Mouse (Mus musculus) kidney, embryonic 15.5 days (tissue): ENCODE data around the gene Capn11. TPM values are rescaled to one million over a fixed set of nuclear protein-coding genes. Genes with fewer than 3 reads are reported as not detected.

Experiments used
- ATAC-seq: fragments of 200-750 bp; cut with Nextera tagmentation; replicated peaks from 2 replicates; pipeline ENCODE4 v1.8.0; 2017; ENCODE audit warnings: moderate TSS enrichment; ENCODE audit not compliant: low FRiP score
- H3K27ac ChIP-seq: fragments of 300-500 bp; sonication (generic); 2 replicates; pipeline ENCODE4 v1.5.1; 2015; ENCODE audit warnings: mild to moderate bottlenecking, inconsistent platforms
- H3K27me3 ChIP-seq: fragments of 300-500 bp; sonication (generic); 2 replicates; pipeline ENCODE4 v1.6.1; 2015; ENCODE audit warnings: inconsistent platforms
- H3K36me3 ChIP-seq: fragments of 300-500 bp; sonication (generic); 2 replicates; pipeline ENCODE4 v1.6.1; 2015; ENCODE audit warnings: inconsistent platforms
- H3K4me1 ChIP-seq: fragments of 300-500 bp; sonication (generic); 2 replicates; pipeline ENCODE4 v1.6.1; 2015; ENCODE audit warnings: inconsistent platforms
- H3K4me2 ChIP-seq: fragments of 300-500 bp; sonication (generic); 2 replicates; pipeline ENCODE4 v1.6.1; 2015; ENCODE audit warnings: moderate library complexity, mild to moderate bottlenecking, inconsistent platforms
- H3K4me3 ChIP-seq: fragments of 300-500 bp; sonication (generic); replicated peaks from 2 replicates; pipeline ENCODE4 v1.5.1; 2015; ENCODE audit warnings: mild to moderate bottlenecking, inconsistent platforms
- H3K9ac ChIP-seq: fragments of 300-500 bp; sonication (generic); 2 replicates; pipeline ENCODE4 v1.6.1; 2015; ENCODE audit warnings: mild to moderate bottlenecking, inconsistent platforms
- H3K9me3 ChIP-seq: fragments of 300-500 bp; sonication (generic); replicated peaks from 2 replicates; pipeline ENCODE4 v1.6.1; 2016; ENCODE audit warnings: inconsistent platforms
- WGBS: fragments of 180-500 bp; shearing (Covaris S2); methylation state at CpG from one replicate; pipeline ENCODE4 v1.1.7; 2015; ENCODE audit warnings: mixed read lengths; 5-methylcytosine and 5-hydroxymethylcytosine counted together
- polyA plus RNA-seq: library from polyadenylated mRNA; unstranded; fragments of >200 nt; fragmentation: Nextera tagmentation; extraction: Ambion mirVana; gene quantifications from 2 replicates; pipeline ENCODE4 v1.2.1, GENCODE M21; 2015

Capn11 gene
- polyA plus RNA-seq, 1 experiment from 2014 or later = 0.87 TPM

- 44% methylated on average over 8 of the region's 8 CpGs for WGBS
- peaks cover 27% of the 10 kb centered on the region for H3K36me3 ChIP-seq
- H3K27ac ChIP-seq = peak overlapping the region; percentile 66
- H3K27me3 ChIP-seq = no peaks in the 10 kb centered on the region
- peak overlapping the region; percentile 46 for H3K4me2 ChIP-seq
- peaks cover 21% of the 10 kb centered on the region for H3K4me1 ChIP-seq
- peak overlapping the region; percentile 29; the same call in 1 of the 2 replicates for H3K9ac ChIP-seq
- ATAC-seq = peak; percentile 63
- peak overlapping the region; percentile 15; the same call in 1 of the 2 replicates for H3K4me3 ChIP-seq
- H3K9me3 ChIP-seq = no peaks in the 10 kb centered on the region
These were observed 21.4 kb upstream of the Capn11 start for GRCm38 (mm10) chr17:45680391-45680980.

DNA sequence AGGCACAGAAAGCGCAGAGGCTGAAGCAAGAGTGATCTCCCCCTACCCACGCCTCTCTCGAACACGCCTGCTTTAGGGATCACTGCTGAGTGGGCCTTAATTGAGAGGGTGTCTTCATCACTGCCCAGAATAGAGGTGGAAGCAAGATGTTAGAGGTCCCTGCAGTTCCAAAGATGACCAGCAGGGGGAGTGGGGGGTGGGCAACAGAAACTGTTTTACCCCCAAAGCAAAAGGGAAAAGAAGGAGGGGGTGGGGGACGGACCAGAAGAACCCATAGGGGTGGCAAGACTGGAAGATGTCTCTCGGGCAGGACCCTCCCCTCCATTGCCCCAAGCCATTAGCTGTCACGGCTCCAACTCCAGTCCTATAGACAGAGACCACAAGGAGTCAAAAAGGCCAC lies 19.0 kb upstream of the Capn11 start:
- Histone ChIP-seq H3K4me3 (no peak overlapping the region), H3K4me2 (no peak overlapping the region), H3K9me3 (no peaks in the 10 kb centered on the region), H3K4me1 (peaks cover 9% of the 10 kb centered on the region), H3K9ac (no peak overlapping the region), H3K27ac (no peak overlapping the region), H3K36me3 (peaks cover 46% of the 10 kb centered on the region), H3K27me3 (no peaks in the 10 kb centered on the region)
- ATAC-seq = no peak
- WGBS = 34% methylated on average over 7 of the region's 7 CpGs

DNA sequence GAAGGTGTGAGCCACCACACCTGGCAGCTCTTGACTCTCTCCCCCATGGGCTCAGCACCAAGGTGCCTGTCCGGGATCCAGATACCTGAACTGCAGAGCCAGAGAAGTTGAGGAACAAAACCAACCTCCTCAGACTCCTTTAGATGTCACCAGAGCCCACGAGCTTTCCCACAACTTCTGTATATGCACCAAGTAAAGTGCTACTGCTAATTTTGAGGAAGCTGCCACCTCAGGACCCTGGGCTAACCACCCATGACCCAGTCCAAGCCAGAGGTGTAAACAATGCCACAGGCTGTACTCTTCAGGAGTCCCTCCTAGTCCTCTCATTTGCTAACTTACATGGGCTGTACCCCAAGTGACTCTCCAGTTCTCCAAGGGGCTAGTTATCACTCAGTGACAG lies 13.5 kb upstream of the Capn11 start:
- no peaks in the 10 kb centered on the region for H3K4me1 ChIP-seq
- H3K4me2 ChIP-seq = no peak overlapping the region
- no peak for ATAC-seq
- H3K36me3 ChIP-seq = peaks cover 80% of the 10 kb centered on the region
- H3K4me3 ChIP-seq = no peak overlapping the region
- no peaks in the 10 kb centered on the region for H3K9me3 ChIP-seq
- no peak overlapping the region for H3K9ac ChIP-seq
- no peak overlapping the region for H3K27ac ChIP-seq
- 93% methylated on average over 2 of the region's 2 CpGs for WGBS
- H3K27me3 ChIP-seq = no peaks in the 10 kb centered on the region

GRCm38 (mm10) chr17:45671821-45672220 lies 12.7 kb upstream of the Capn11 start:
- Histone ChIP-seq H3K27me3 (no peaks in the 10 kb centered on the region), H3K36me3 (peaks cover 80% of the 10 kb centered on the region), H3K9me3 (no peaks in the 10 kb centered on the region), H3K4me1 (no peaks in the 10 kb centered on the region), H3K27ac (no peak overlapping the region), H3K4me3 (no peak overlapping the region), H3K4me2 (no peak overlapping the region), H3K9ac (no peak overlapping the region)
- ATAC-seq = no peak
- 94% methylated on average over 1 of the region's 1 CpGs for WGBS

DNA sequence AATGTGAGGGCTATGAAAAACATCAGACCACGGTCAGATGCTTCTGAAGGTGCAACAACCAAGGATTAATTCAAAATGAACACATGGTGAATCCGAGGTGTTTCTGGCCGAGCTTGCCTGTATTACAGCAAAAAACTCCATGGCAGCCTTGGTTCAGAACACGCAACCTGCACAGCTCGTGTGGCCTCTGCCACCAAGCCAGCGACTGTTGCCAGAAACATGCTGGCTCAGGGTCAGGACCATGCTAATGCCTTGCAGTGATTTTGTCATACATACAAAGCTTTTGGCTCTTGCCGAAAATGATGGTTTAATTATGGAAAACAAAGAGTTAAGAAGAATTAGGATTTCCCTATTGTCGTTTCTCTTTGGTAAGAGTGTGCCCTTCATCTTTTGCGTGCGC lies 8.9 kb upstream of the Capn11 start:
- Histone ChIP-seq H3K4me1 (peaks cover 4% of the 10 kb centered on the region), H3K27me3 (no peaks in the 10 kb centered on the region), H3K27ac (no peak overlapping the region), H3K9me3 (no peaks in the 10 kb centered on the region), H3K4me3 (no peak overlapping the region), H3K36me3 (peaks cover 78% of the 10 kb centered on the region), H3K9ac (no peak overlapping the region), H3K4me2 (no peak overlapping the region)
- 91% methylated on average over 10 of the region's 10 CpGs for WGBS
- ATAC-seq = no peak

- H3K9ac ChIP-seq = no peak overlapping the region
- no peaks in the 10 kb centered on the region for H3K27me3 ChIP-seq
- H3K36me3 ChIP-seq = peaks cover 78% of the 10 kb centered on the region
- WGBS = 89% methylated on average over 10 of the region's 10 CpGs
- peaks cover 4% of the 10 kb centered on the region for H3K4me1 ChIP-seq
- H3K4me3 ChIP-seq = no peak overlapping the region
- no peak overlapping the region for H3K27ac ChIP-seq
- no peaks in the 10 kb centered on the region for H3K9me3 ChIP-seq
- H3K4me2 ChIP-seq = no peak overlapping the region
- no peak for ATAC-seq
These were observed 8.4 kb upstream of the Capn11 start for GRCm38 (mm10) chr17:45667481-45667880.

DNA sequence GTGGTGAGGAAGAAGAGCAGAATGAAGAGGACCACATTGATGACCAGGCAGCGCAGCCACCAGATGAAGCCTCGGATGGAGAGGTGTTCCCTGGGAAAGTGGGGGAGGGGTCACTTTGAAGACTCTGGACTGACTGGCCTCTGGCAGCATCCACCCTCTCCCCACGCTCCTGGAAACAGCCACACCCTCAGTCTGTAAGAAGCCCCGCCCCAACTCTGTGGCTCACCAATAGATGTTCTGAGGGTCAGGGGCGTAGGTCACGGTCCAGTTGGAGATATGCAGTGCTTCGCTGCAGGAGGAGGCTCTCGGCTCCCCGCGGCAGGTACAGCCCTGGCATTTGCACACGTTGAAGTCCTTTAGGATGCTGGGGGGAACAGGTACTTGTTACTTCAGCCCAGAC lies 7.0 kb upstream of the Capn11 start:
- Histone ChIP-seq H3K9me3 (no peaks in the 10 kb centered on the region), H3K36me3 (peaks cover 82% of the 10 kb centered on the region), H3K27ac (no peak overlapping the region), H3K4me1 (peaks cover 6% of the 10 kb centered on the region), H3K27me3 (no peaks in the 10 kb centered on the region), H3K4me3 (no peak overlapping the region), H3K4me2 (no peak overlapping the region), H3K9ac (no peak overlapping the region)
- 78% methylated on average over 11 of the region's 11 CpGs for WGBS
- ATAC-seq = no peak

- Histone ChIP-seq H3K9me3 (no peaks in the 10 kb centered on the region), H3K9ac (no peak overlapping the region), H3K4me2 (no peak overlapping the region), H3K27ac (no peak overlapping the region), H3K27me3 (no peaks in the 10 kb centered on the region), H3K4me3 (no peak overlapping the region), H3K36me3 (peaks cover 71% of the 10 kb centered on the region), H3K4me1 (peaks cover 18% of the 10 kb centered on the region)
- ATAC-seq = no peak
- 84% methylated on average over 13 of the region's 13 CpGs for WGBS
These were observed 5.5 kb upstream of the Capn11 start for GRCm38 (mm10) chr17:45664608-45665007.

GRCm38 (mm10) chr17:45663106-45663919 lies 4.2 kb upstream of the Capn11 start:
- Histone ChIP-seq H3K9me3 (no peaks in the 10 kb centered on the region), H3K9ac (no peak overlapping the region), H3K36me3 (peaks cover 61% of the 10 kb centered on the region), H3K4me3 (no peak overlapping the region; the same call in 1 of the 2 replicates), H3K4me2 (peak overlapping the region; percentile 44), H3K4me1 (peaks cover 25% of the 10 kb centered on the region), H3K27me3 (no peaks in the 10 kb centered on the region), H3K27ac (no peak overlapping the region)
- ATAC-seq = peak; percentile 43; the same call in 1 of the 2 replicates
- 33% methylated on average over 27 of the region's 27 CpGs for WGBS

DNA sequence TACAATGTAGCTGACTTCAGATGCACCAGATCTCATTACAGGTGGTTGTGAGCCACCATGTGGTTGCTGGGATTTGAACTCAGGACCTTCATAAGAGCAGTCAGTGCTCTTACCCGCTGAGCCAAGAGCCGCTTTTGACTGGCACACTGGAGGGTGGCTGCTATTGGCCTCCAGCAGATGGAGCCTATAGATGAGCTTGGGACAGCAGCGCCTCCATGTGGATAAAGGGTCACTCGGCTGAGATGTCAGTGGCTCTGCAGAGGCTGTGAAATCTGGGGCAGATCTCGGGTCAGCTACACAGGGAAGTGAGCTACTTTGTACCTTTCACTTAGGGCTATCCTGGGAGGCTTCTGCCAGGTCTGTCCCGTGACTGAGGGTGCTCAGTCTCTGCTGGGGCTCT lies 3.3 kb downstream of the Capn11 start:
- 31% methylated on average over 6 of the region's 6 CpGs for WGBS
- no peak overlapping the region for H3K4me3 ChIP-seq
- H3K36me3 ChIP-seq = 0 out of 2 replicates have a peak, but pooled peaks cover 3% of the 10 kb centered on the region
- ATAC-seq = no peak
- no peak overlapping the region for H3K27ac ChIP-seq
- no peak overlapping the region for H3K4me2 ChIP-seq
- H3K9me3 ChIP-seq = no peaks in the 10 kb centered on the region
- no peak overlapping the region for H3K9ac ChIP-seq
- peaks cover 17% of the 10 kb centered on the region for H3K4me1 ChIP-seq
- H3K27me3 ChIP-seq = no peaks in the 10 kb centered on the region

- WGBS = 65% methylated on average over 7 of the region's 7 CpGs
- Histone ChIP-seq H3K9ac (no peak overlapping the region), H3K9me3 (no peaks in the 10 kb centered on the region), H3K36me3 (no peaks in the 10 kb centered on the region), H3K27me3 (no peaks in the 10 kb centered on the region), H3K4me3 (no peak overlapping the region), H3K27ac (no peak overlapping the region), H3K4me2 (no peak overlapping the region), H3K4me1 (no peaks in the 10 kb centered on the region)
- ATAC-seq = no peak
These were observed 5.9 kb downstream of the Capn11 start for GRCm38 (mm10) chr17:45653233-45653632.

- H3K9ac ChIP-seq = no peak overlapping the region
- WGBS = 94% methylated on average over 4 of the region's 4 CpGs
- no peak overlapping the region for H3K27ac ChIP-seq
These were observed 14.9 kb downstream of the Capn11 start for GRCm38 (mm10) chr17:45644185-45644584.

More at GRCm38 (mm10) chr17:45644185-45644584, 14.9 kb downstream of the Capn11 start:
- no peak overlapping the region for H3K4me3 ChIP-seq
- 0 out of 2 replicates have a peak, but pooled peaks cover 5% of the 10 kb centered on the region for H3K4me1 ChIP-seq
- H3K4me2 ChIP-seq = no peak overlapping the region
- H3K27me3 ChIP-seq = no peaks in the 10 kb centered on the region
- H3K36me3 ChIP-seq = no peaks in the 10 kb centered on the region
- H3K9me3 ChIP-seq = no peaks in the 10 kb centered on the region
- no peak for ATAC-seq
